Mouse (Mus musculus) heart, embryonic 14.5 days (tissue): ENCODE data around the gene Txndc17. TPM values are rescaled to one million over a fixed set of nuclear protein-coding genes. Genes with fewer than 3 reads are reported as not detected.
A peak's percentile ranks its signal among the peaks of the same experiment; 100 is the strongest.

ENCODE experiments used
- ATAC-seq: fragments of 200-750 bp; cut with Nextera tagmentation; 2 replicates; pipeline ENCODE4 v1.8.0; 2017; ENCODE audit warnings: low read depth, moderate TSS enrichment; ENCODE audit not compliant: insufficient number of reproducible peaks, insufficient read depth, low FRiP score
- H3K27ac ChIP-seq, 2 experiments: fragments of 200-500 bp in 1 of 2; fragments of 300-500 bp in 1 of 2; sonication (generic) in 1 of 2; replicated peaks in 1 of 2; 2 replicates each; pipeline ENCODE4 v1.5.1; 2012 to 2014; ENCODE audit warnings: low read depth in 2 of 2, low read length in 2 of 2, control low read depth in 1 of 2, mild to moderate bottlenecking in 1 of 2, mixed read lengths in 1 of 2; ENCODE audit not compliant: control insufficient read depth in 1 of 2, insufficient read depth in 1 of 2
- H3K27me3 ChIP-seq: fragments of 300-500 bp; sonication (generic); 2 replicates; pipeline ENCODE4 v1.6.1; 2014; ENCODE audit warnings: mild to moderate bottlenecking, low read length, control low read depth; ENCODE audit not compliant: control insufficient read depth, insufficient read depth
- H3K36me3 ChIP-seq: fragments of 300-500 bp; sonication (generic); 2 replicates; pipeline ENCODE4 v1.6.1; 2014; ENCODE audit warnings: mild to moderate bottlenecking, control low read depth, low read length, mixed read lengths; ENCODE audit not compliant: control insufficient read depth, insufficient read depth
- H3K4me1 ChIP-seq, 2 experiments: fragments of 200-500 bp in 1 of 2; fragments of 300-500 bp in 1 of 2; sonication (generic) in 1 of 2; 2 replicates each; pipeline ENCODE4 v1.6.1; 2012 to 2014; ENCODE audit warnings: low read length in 2 of 2, control low read depth in 1 of 2, mixed read lengths in 1 of 2; ENCODE audit not compliant: control insufficient read depth in 2 of 2, insufficient read depth in 2 of 2
- H3K4me2 ChIP-seq: fragments of 300-500 bp; sonication (generic); 2 replicates; pipeline ENCODE4 v1.6.1; 2014; ENCODE audit warnings: mild to moderate bottlenecking, low read length
- H3K4me3 ChIP-seq, 2 experiments: fragments of 200-500 bp in 1 of 2; fragments of 300-500 bp in 1 of 2; sonication (generic) in 1 of 2; 2 replicates each; pipeline ENCODE4 v1.5.1; 2012 to 2014; ENCODE audit warnings: low read length in 2 of 2, mild to moderate bottlenecking in 2 of 2, control low read depth in 1 of 2, low read depth in 1 of 2, moderate library complexity in 1 of 2; ENCODE audit not compliant: control insufficient read depth in 1 of 2, insufficient read depth in 1 of 2
- H3K9ac ChIP-seq: fragments of 300-500 bp; sonication (generic); 2 replicates; pipeline ENCODE4 v1.6.1; 2014; ENCODE audit warnings: mild to moderate bottlenecking, low read length
- H3K9me3 ChIP-seq: fragments of 300-500 bp; sonication (generic); 2 replicates; pipeline ENCODE4 v1.6.1; 2016; ENCODE audit warnings: low read length, control low read depth; ENCODE audit not compliant: control insufficient read depth
- WGBS: fragments of 180-500 bp; shearing (Covaris S2); extraction: QIAGEN DNeasy Blood & Tissue Kit; methylation state at CpG from one replicate; pipeline ENCODE4 v1.1.7; 2014; 5-methylcytosine and 5-hydroxymethylcytosine counted together
- polyA plus RNA-seq: library from polyadenylated mRNA; unstranded; fragments of >200 nt; fragmentation: Nextera tagmentation; extraction: Ambion mirVana; gene quantifications from 2 replicates; pipeline ENCODE4 v1.2.1, GENCODE M21; 2014

Gene Txndc17
- polyA plus RNA-seq, 1 experiment from 2014 or later, result 177 TPM

- no peaks in the 10 kb centered on the region for H3K4me1 ChIP-seq
- WGBS, result 93% methylated on average over 5 of the region's 5 CpGs
- no peaks in the 10 kb centered on the region for H3K9me3 ChIP-seq
- no peak overlapping the region for H3K4me3 ChIP-seq
- no peaks in the 10 kb centered on the region for H3K27me3 ChIP-seq
- no peak overlapping the region for H3K4me2 ChIP-seq
- H3K27ac ChIP-seq, result no peak overlapping the region
- no peak overlapping the region for H3K9ac ChIP-seq
- no peak for ATAC-seq
- H3K36me3 ChIP-seq, result peaks cover 40% of the 10 kb centered on the region
Measured at GRCm38 (mm10) chr11:72180556-72180955, 26.8 kb upstream of the Txndc17 start.

GRCm38 (mm10) chr11:72181136-72181535 is 26.2 kb upstream of the Txndc17 start:
- no peak for ATAC-seq
- no peak overlapping the region for H3K4me3 ChIP-seq
- H3K27me3 ChIP-seq, result no peaks in the 10 kb centered on the region
- WGBS, result 94% methylated on average over 4 of the region's 4 CpGs
- peaks cover 38% of the 10 kb centered on the region for H3K36me3 ChIP-seq
- no peaks in the 10 kb centered on the region for H3K9me3 ChIP-seq
- no peaks in the 10 kb centered on the region for H3K4me1 ChIP-seq
- no peak overlapping the region for H3K9ac ChIP-seq
- H3K4me2 ChIP-seq, result no peak overlapping the region
- H3K27ac ChIP-seq, result no peak overlapping the region

DNA sequence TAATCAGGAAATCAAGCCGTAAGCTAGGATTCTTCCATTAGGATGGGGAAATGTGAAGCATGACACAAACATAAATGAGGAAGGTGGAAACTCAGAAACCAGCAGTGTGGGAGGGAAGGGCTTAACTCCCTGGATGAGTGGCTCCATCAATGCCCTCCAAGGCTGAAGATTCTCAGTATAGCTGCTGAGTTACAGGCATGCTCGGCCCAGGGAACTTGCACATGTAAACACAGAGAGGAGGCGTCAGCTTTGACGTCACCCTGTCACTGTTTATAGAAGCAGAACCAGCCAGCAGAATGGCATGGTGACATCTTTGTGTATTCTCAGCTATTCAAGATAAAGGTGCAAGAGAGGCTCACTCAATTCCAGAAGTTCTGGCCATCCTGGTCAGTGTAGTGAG is 23.1 kb upstream of the Txndc17 start:
- Histone ChIP-seq H3K4me1 (no peaks in the 10 kb centered on the region), H3K4me3 (no peak overlapping the region), H3K27me3 (no peaks in the 10 kb centered on the region), H3K9ac (no peak overlapping the region), H3K36me3 (peaks cover 28% of the 10 kb centered on the region), H3K27ac (no peak overlapping the region), H3K9me3 (no peaks in the 10 kb centered on the region), H3K4me2 (no peak overlapping the region)
- 70% methylated on average over 4 of the region's 4 CpGs for WGBS
- ATAC-seq, result no peak

DNA sequence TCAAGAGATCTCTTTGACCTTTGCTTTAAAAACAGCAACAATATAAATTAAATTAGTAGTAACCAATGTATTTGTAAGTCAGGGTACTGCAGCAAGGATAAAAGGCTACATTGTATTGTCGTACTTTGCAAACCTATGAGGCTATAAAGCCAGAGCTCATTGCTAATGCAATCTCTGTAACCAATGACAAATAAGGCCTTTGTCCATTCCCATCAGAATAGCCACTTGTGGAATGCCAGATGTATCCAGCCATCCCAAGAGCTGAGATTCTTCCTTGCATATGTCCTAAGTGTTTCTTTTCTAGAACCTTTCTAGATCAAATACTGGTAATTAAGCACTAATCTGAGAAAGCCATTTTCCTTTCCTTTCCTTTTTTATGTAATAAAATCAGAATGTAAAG is 16.5 kb upstream of the Txndc17 start:
- Histone ChIP-seq H3K4me3 (no peak overlapping the region), H3K9ac (no peak overlapping the region), H3K27me3 (no peaks in the 10 kb centered on the region), H3K27ac (no peak overlapping the region), H3K4me1 (no peaks in the 10 kb centered on the region), H3K36me3 (peaks cover 48% of the 10 kb centered on the region), H3K9me3 (no peaks in the 10 kb centered on the region), H3K4me2 (no peak overlapping the region)
- no peak for ATAC-seq
- 88% methylated on average over 1 of the region's 1 CpGs for WGBS

DNA sequence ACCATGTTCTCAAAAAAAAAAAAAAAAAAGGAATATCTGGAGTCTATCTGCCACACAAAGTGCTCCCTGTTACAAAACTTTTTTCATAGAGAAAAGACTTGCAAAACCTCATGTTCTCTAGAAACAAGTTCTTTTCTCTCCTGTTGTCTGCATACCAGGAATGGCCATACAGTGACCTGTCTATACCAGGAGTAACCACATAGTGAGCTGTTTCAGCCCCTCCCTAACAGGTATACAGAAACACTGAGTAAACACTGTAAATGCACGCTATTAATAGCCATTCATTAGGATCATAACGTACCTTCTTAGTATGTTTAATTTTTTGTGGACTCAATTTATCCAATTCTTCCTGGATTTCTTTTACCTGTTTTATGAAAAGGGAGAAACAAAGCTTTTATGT is 13.1 kb upstream of the Txndc17 start:
- peaks cover 55% of the 10 kb centered on the region for H3K36me3 ChIP-seq
- H3K9me3 ChIP-seq, result no peaks in the 10 kb centered on the region
- no peak overlapping the region for H3K27ac ChIP-seq
- H3K4me2 ChIP-seq, result no peak overlapping the region
- no peak overlapping the region for H3K9ac ChIP-seq
- H3K4me1 ChIP-seq, result no peaks in the 10 kb centered on the region
- no peak overlapping the region for H3K4me3 ChIP-seq
- no peaks in the 10 kb centered on the region for H3K27me3 ChIP-seq
- 90% methylated on average over 2 of the region's 2 CpGs for WGBS
- ATAC-seq, result no peak

GRCm38 (mm10) chr11:72196506-72196905 is 10.8 kb upstream of the Txndc17 start:
- H3K36me3 ChIP-seq, result peaks cover 37% of the 10 kb centered on the region

GRCm38 (mm10) chr11:72203440-72203839 is 3.9 kb upstream of the Txndc17 start:
- Histone ChIP-seq H3K9ac (no peak overlapping the region), H3K4me2 (no peak overlapping the region), H3K27ac (no peak overlapping the region), H3K36me3 (peaks cover 8% of the 10 kb centered on the region), H3K27me3 (no peaks in the 10 kb centered on the region), H3K4me1 (peaks cover 8 to 14% of the 10 kb centered on the region in 2 experiments; a peak in 3 of 4 replicates), H3K4me3 (no peak overlapping the region), H3K9me3 (no peaks in the 10 kb centered on the region)
- WGBS, result 86% methylated on average over 1 of the region's 1 CpGs
- no peak for ATAC-seq

More at GRCm38 (mm10) chr11:72196506-72196905, 10.8 kb upstream of the Txndc17 start:
- Histone ChIP-seq H3K27me3 (no peaks in the 10 kb centered on the region), H3K4me3 (no peak overlapping the region), H3K4me2 (no peak overlapping the region), H3K27ac (peak overlapping the region in 1 of 2 experiments; percentile 29; a peak in 1 of 4 replicates), H3K9ac (no peak overlapping the region), H3K9me3 (no peaks in the 10 kb centered on the region), H3K4me1 (no peaks in the 10 kb centered on the region)
- 70% methylated on average over 8 of the region's 8 CpGs for WGBS
- no peak for ATAC-seq

DNA sequence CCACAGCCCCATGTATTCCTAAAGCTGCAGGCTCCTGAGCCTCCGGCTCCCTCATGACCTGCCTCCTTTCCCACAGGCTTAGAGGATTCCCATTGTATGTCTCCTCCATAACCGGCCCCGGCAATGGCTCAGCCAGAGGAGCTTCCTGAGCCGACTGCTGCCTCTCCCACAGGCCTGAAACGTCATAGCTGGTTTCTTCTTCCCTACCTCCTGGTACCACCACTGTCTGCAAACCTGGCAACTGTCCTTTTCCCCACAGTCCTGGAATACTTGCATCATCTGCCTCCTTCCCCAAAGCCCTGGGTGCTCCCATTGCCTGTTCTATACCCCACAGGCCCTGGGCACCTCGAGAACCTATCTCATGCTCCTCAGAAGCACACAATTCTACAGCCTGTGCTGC is 2.1 kb upstream of the Txndc17 start:
- no peak overlapping the region for H3K4me3 ChIP-seq
- 78% methylated on average over 6 of the region's 6 CpGs for WGBS
- H3K27ac ChIP-seq, result no peak overlapping the region
- H3K36me3 ChIP-seq, result peaks cover 17% of the 10 kb centered on the region
- no peak overlapping the region for H3K4me2 ChIP-seq
- no peaks in the 10 kb centered on the region for H3K27me3 ChIP-seq
- no peaks in the 10 kb centered on the region for H3K9me3 ChIP-seq
- peaks cover 8 to 14% of the 10 kb centered on the region in 2 experiments; a peak in 3 of 4 replicates for H3K4me1 ChIP-seq
- no peak for ATAC-seq
- H3K9ac ChIP-seq, result no peak overlapping the region
